Mouse (Mus musculus): Measurements from ENCODE around the gene Sh3gl1. TPM values are rescaled to one million over a fixed set of nuclear protein-coding genes. Genes with fewer than 3 reads are reported as not detected.
A peak's percentile ranks its signal among the peaks of the same experiment; 100 is the strongest.

Gene Sh3gl1
- polyA plus RNA-seq, 1 experiment from 2014 or later = 112 TPM

GRCm38 (mm10) chr17:56035216-56035615 lies 1.2 kb downstream of the Sh3gl1 start:
- ATAC-seq (ENCODE audit: low FRiP score) (no peak), DNase-seq (ENCODE audit: low spot score) (no peak)
- 86% methylated on average over 4 of the region's 4 CpGs for WGBS
- Histone ChIP-seq H3K4me2 (replicated peaks; ENCODE audit: low read depth, low read length) (peak overlapping the region; percentile 58), H3K36me3 (ENCODE audit: control insufficient read depth, insufficient read depth, low read length) (peaks cover 8% of the 10 kb centered on the region; the same call in 1 of the 2 replicates), H3K27ac (ENCODE audit: low read depth, low read length) (no peak overlapping the region), H3K4me1 (replicated peaks; ENCODE audit: control insufficient read depth, insufficient read depth, low read length) (peaks cover 10% of the 10 kb centered on the region; the same call in 1 of the 2 replicates), H3K9me3 (ENCODE audit: control insufficient read depth, low read length) (no peaks in the 10 kb centered on the region), H3K4me3 (ENCODE audit: low read depth, low read length) (peak overlapping the region; percentile 86), H3K27me3 (ENCODE audit: control insufficient read depth, insufficient read depth, low read length) (no peaks in the 10 kb centered on the region), H3K9ac (ENCODE audit: low read depth, low read length) (peak overlapping the region; percentile 88)

GRCm38 (mm10) chr17:56034726-56035100 lies 1.7 kb downstream of the Sh3gl1 start:
- Histone ChIP-seq H3K27ac (ENCODE audit: low read depth, low read length) (no peak overlapping the region), H3K27me3 (ENCODE audit: control insufficient read depth, insufficient read depth, low read length) (no peaks in the 10 kb centered on the region), H3K9me3 (ENCODE audit: control insufficient read depth, low read length) (no peaks in the 10 kb centered on the region), H3K36me3 (ENCODE audit: control insufficient read depth, insufficient read depth, low read length) (peaks cover 8% of the 10 kb centered on the region; the same call in 1 of the 2 replicates), H3K4me2 (replicated peaks; ENCODE audit: low read depth, low read length) (no peak overlapping the region), H3K4me3 (ENCODE audit: low read depth, low read length) (no peak overlapping the region), H3K4me1 (replicated peaks; ENCODE audit: control insufficient read depth, insufficient read depth, low read length) (peaks cover 10% of the 10 kb centered on the region; the same call in 1 of the 2 replicates), H3K9ac (ENCODE audit: low read depth, low read length) (no peak overlapping the region)
- ATAC-seq (ENCODE audit: low FRiP score) (no peak), DNase-seq (ENCODE audit: low spot score) (no peak)
- WGBS = 91% methylated on average over 6 of the region's 6 CpGs

- Histone ChIP-seq H3K36me3 (ENCODE audit: control insufficient read depth, insufficient read depth, low read length) (peaks cover 10% of the 10 kb centered on the region; the same call in 1 of the 2 replicates), H3K4me1 (replicated peaks; ENCODE audit: control insufficient read depth, insufficient read depth, low read length) (peaks cover 10% of the 10 kb centered on the region; the same call in 1 of the 2 replicates), H3K27me3 (ENCODE audit: control insufficient read depth, insufficient read depth, low read length) (no peaks in the 10 kb centered on the region), H3K9me3 (ENCODE audit: control insufficient read depth, low read length) (no peaks in the 10 kb centered on the region), H3K4me3 (ENCODE audit: low read depth, low read length) (no peak overlapping the region), H3K9ac (ENCODE audit: low read depth, low read length) (no peak overlapping the region), H3K4me2 (replicated peaks; ENCODE audit: low read depth, low read length) (no peak overlapping the region), H3K27ac (ENCODE audit: low read depth, low read length) (no peak overlapping the region)
- ATAC-seq (ENCODE audit: low FRiP score) (no peak), DNase-seq (ENCODE audit: low spot score) (no peak)
- 90% methylated on average over 7 of the region's 7 CpGs for WGBS
Measured at GRCm38 (mm10) chr17:56034040-56034725, 2.3 kb downstream of the Sh3gl1 start.

GRCm38 (mm10) chr17:56032831-56033230 lies 3.6 kb downstream of the Sh3gl1 start:
- H3K9ac ChIP-seq (ENCODE audit: low read depth, low read length) = no peak overlapping the region
- peaks cover 10% of the 10 kb centered on the region; the same call in 1 of the 2 replicates for H3K4me1 ChIP-seq (replicated peaks; ENCODE audit: control insufficient read depth, insufficient read depth, low read length)
- WGBS = 81% methylated on average over 7 of the region's 7 CpGs
- no peaks in the 10 kb centered on the region for H3K9me3 ChIP-seq (ENCODE audit: control insufficient read depth, low read length)
- no peak overlapping the region for H3K4me2 ChIP-seq (replicated peaks; ENCODE audit: low read depth, low read length)
- peaks cover 10% of the 10 kb centered on the region; the same call in 1 of the 2 replicates for H3K36me3 ChIP-seq (ENCODE audit: control insufficient read depth, insufficient read depth, low read length)
- no peak for DNase-seq (ENCODE audit: low spot score)
- no peak overlapping the region for H3K27ac ChIP-seq (ENCODE audit: low read depth, low read length)
- H3K4me3 ChIP-seq (ENCODE audit: low read depth, low read length) = no peak overlapping the region
- no peaks in the 10 kb centered on the region for H3K27me3 ChIP-seq (ENCODE audit: control insufficient read depth, insufficient read depth, low read length)
- ATAC-seq (ENCODE audit: low FRiP score) = no peak

- Histone ChIP-seq H3K4me1 (replicated peaks; ENCODE audit: control insufficient read depth, insufficient read depth, low read length) (peaks cover 10% of the 10 kb centered on the region; the same call in 1 of the 2 replicates), H3K27me3 (ENCODE audit: control insufficient read depth, insufficient read depth, low read length) (no peaks in the 10 kb centered on the region), H3K27ac (ENCODE audit: low read depth, low read length) (no peak overlapping the region), H3K4me3 (ENCODE audit: low read depth, low read length) (no peak overlapping the region), H3K4me2 (replicated peaks; ENCODE audit: low read depth, low read length) (no peak overlapping the region), H3K36me3 (ENCODE audit: control insufficient read depth, insufficient read depth, low read length) (peaks cover 10% of the 10 kb centered on the region; the same call in 1 of the 2 replicates), H3K9ac (ENCODE audit: low read depth, low read length) (no peak overlapping the region), H3K9me3 (ENCODE audit: control insufficient read depth, low read length) (no peaks in the 10 kb centered on the region)
- no peak for DNase-seq (ENCODE audit: low spot score)
- no peak for ATAC-seq (ENCODE audit: low FRiP score)
- 78% methylated on average over 6 of the region's 6 CpGs for WGBS
Measured at GRCm38 (mm10) chr17:56032127-56032733, 4.2 kb downstream of the Sh3gl1 start.

GRCm38 (mm10) chr17:56031431-56031830 lies 5.0 kb downstream of the Sh3gl1 start:
- ATAC-seq (ENCODE audit: low FRiP score) = no peak
- H3K9me3 ChIP-seq (ENCODE audit: control insufficient read depth, low read length) = no peaks in the 10 kb centered on the region
- DNase-seq (ENCODE audit: low spot score) = no peak

GRCm38 (mm10) chr17:56030919-56031318 lies 5.5 kb downstream of the Sh3gl1 start:
- H3K9me3 ChIP-seq (ENCODE audit: control insufficient read depth, low read length) = no peaks in the 10 kb centered on the region
- no peak overlapping the region for H3K4me2 ChIP-seq (replicated peaks; ENCODE audit: low read depth, low read length)
- peaks cover 10% of the 10 kb centered on the region; the same call in 1 of the 2 replicates for H3K4me1 ChIP-seq (replicated peaks; ENCODE audit: control insufficient read depth, insufficient read depth, low read length)
- no peak overlapping the region for H3K4me3 ChIP-seq (ENCODE audit: low read depth, low read length)
- ATAC-seq (ENCODE audit: low FRiP score) (no peak), DNase-seq (ENCODE audit: low spot score) (no peak)
- 77% methylated on average over 5 of the region's 5 CpGs for WGBS
- H3K27me3 ChIP-seq (ENCODE audit: control insufficient read depth, insufficient read depth, low read length) = no peaks in the 10 kb centered on the region
- H3K9ac ChIP-seq (ENCODE audit: low read depth, low read length) = no peak overlapping the region
- H3K27ac ChIP-seq (ENCODE audit: low read depth, low read length) = no peak overlapping the region
- peaks cover 10% of the 10 kb centered on the region; the same call in 1 of the 2 replicates for H3K36me3 ChIP-seq (ENCODE audit: control insufficient read depth, insufficient read depth, low read length)

More at GRCm38 (mm10) chr17:56031431-56031830, 5.0 kb downstream of the Sh3gl1 start:
- Histone ChIP-seq H3K9ac (ENCODE audit: low read depth, low read length) (no peak overlapping the region), H3K27ac (ENCODE audit: low read depth, low read length) (no peak overlapping the region), H3K4me1 (replicated peaks; ENCODE audit: control insufficient read depth, insufficient read depth, low read length) (peaks cover 10% of the 10 kb centered on the region; the same call in 1 of the 2 replicates), H3K36me3 (ENCODE audit: control insufficient read depth, insufficient read depth, low read length) (peaks cover 10% of the 10 kb centered on the region; the same call in 1 of the 2 replicates), H3K4me2 (replicated peaks; ENCODE audit: low read depth, low read length) (no peak overlapping the region), H3K4me3 (ENCODE audit: low read depth, low read length) (no peak overlapping the region), H3K27me3 (ENCODE audit: control insufficient read depth, insufficient read depth, low read length) (no peaks in the 10 kb centered on the region)
- 92% methylated on average over 7 of the region's 7 CpGs for WGBS

- Histone ChIP-seq H3K4me1 (replicated peaks; ENCODE audit: control insufficient read depth, insufficient read depth, low read length) (peaks cover 9% of the 10 kb centered on the region; the same call in 1 of the 2 replicates), H3K4me2 (replicated peaks; ENCODE audit: low read depth, low read length) (no peak overlapping the region), H3K27ac (ENCODE audit: low read depth, low read length) (no peak overlapping the region), H3K9me3 (ENCODE audit: control insufficient read depth, low read length) (no peaks in the 10 kb centered on the region), H3K27me3 (ENCODE audit: control insufficient read depth, insufficient read depth, low read length) (no peaks in the 10 kb centered on the region), H3K36me3 (ENCODE audit: control insufficient read depth, insufficient read depth, low read length) (peaks cover 10% of the 10 kb centered on the region; the same call in 1 of the 2 replicates), H3K4me3 (ENCODE audit: low read depth, low read length) (no peak overlapping the region), H3K9ac (ENCODE audit: low read depth, low read length) (no peak overlapping the region)
- 94% methylated on average over 9 of the region's 9 CpGs for WGBS
- no peak for ATAC-seq (ENCODE audit: low FRiP score)
- DNase-seq (ENCODE audit: low spot score) = no peak
Measured at GRCm38 (mm10) chr17:56030238-56030870, 6.1 kb downstream of the Sh3gl1 start.
